17 mouse cellular contexts compared by ENCODE assay signal in the genomic region with DNA sequence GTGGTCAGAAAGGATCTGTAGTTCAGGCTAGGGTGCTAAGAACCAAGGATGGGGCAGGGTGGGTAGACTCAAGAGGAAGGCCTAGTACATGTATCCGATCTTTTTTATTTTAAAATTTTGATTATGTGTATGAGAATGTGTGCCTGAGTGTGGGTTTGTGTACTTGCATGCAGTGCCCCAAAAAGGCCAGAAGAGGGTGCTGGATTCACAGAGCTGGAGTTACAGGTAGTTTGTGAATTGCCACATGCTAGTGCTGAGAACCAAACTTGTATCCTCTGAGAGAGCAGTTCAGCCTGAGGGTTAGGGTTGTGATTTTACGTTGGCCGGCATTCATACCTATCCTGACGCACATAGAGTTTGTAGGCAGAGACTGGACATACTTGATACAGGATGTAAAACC. TPM values are rescaled to one million over a fixed set of nuclear protein-coding genes. Genes with fewer than 3 reads are reported as not detected.
DNase-seq lines count a peak whose midpoint lies in the region; ATAC-seq and TF ChIP-seq lines count a peak whose summit lies in the region.
"Had no signal": no experiment of that assay in that cellular context is flagged by ENCODE, and none has a peak within 500 bp of the region (broad histone marks: within the 10 kb centered on the region; RNA-seq: fewer than 3 reads in every experiment).

No protein-coding gene starts in this region.

- no peaks in the 10 kb centered on the region for H3K9me3 ChIP-seq in lung, embryonic 14.5 days (ENCODE audit: low read depth, low read length)
- H3K9me3 ChIP-seq: embryonic facial prominence, embryonic 10.5 days; forebrain, embryonic 12.5 days; limb, embryonic 12.5 days had no signal

- ATAC-seq in lung, embryonic 14.5 days (ENCODE audit: insufficient read depth), result no peak

- H3K79me3 ChIP-seq in C2C12 (ENCODE audit: low read depth), result no peaks in the 10 kb centered on the region

- no peaks in the 10 kb centered on the region for H3K36me3 ChIP-seq in lung, embryonic 14.5 days (ENCODE audit: insufficient read depth)
- H3K36me3 ChIP-seq in C2C12 (ENCODE audit: control insufficient read depth, insufficient read depth), result no peaks in the 10 kb centered on the region
- H3K36me3 ChIP-seq: embryonic facial prominence, embryonic 10.5 days; forebrain, embryonic 12.5 days; limb, embryonic 12.5 days had no signal

- no peak for DNase-seq in gastrocnemius, adult 2 months
- no peak for DNase-seq in gastrocnemius, postnatal 36 days
- no peak for DNase-seq in lung, embryonic 14.5 days
- DNase-seq in lung, postnatal 4 days, result no peak
- no peak for DNase-seq in adrenal gland, postnatal 36 days
- DNase-seq in heart, postnatal 25 days (ENCODE audit: low spot score), result no peak
- DNase-seq: cerebellum, adult 11-12 months; gastrocnemius, postnatal 25 days; kidney, adult 9 months; retina, postnatal 1 day had no signal

- peak; percentile 58 for TF ChIP-seq CTCF in gastrocnemius, adult 2 months (IDR thresholded peaks at IDR 0.05)
- peak; percentile 53 for TF ChIP-seq CTCF in lung, embryonic 14.5 days (IDR thresholded peaks at IDR 0.05; ENCODE audit: low read depth)
- TF ChIP-seq CTCF in C2C12 (IDR thresholded peaks at IDR 0.05; ENCODE audit: control insufficient read depth, insufficient read depth, insufficient read length), result peak; percentile 3
- peak; percentile 22; the same call in 1 of the 2 replicates for TF ChIP-seq CTCF in cortical plate, adult 2 months (IDR thresholded peaks at IDR 0.05; ENCODE audit: extremely low read depth, insufficient read depth, low read length)

- H3K27me3 ChIP-seq in lung, embryonic 14.5 days (ENCODE audit: insufficient read depth, low read length), result no peaks in the 10 kb centered on the region
- H3K27me3 ChIP-seq in C2C12 (ENCODE audit: control insufficient read depth, insufficient read depth, insufficient read length), result no peaks in the 10 kb centered on the region

- no peak overlapping the region for H3K4me2 ChIP-seq in lung, embryonic 14.5 days
- H3K4me2 ChIP-seq: forebrain, embryonic 12.5 days; limb, embryonic 12.5 days had no signal

- TF ChIP-seq POLR2A in cortical plate, adult 2 months (IDR thresholded peaks at IDR 0.05; ENCODE audit: extremely low read depth, insufficient read depth, low read length), result no peak

- H3ac ChIP-seq in C2C12 (ENCODE audit: control insufficient read depth, insufficient read length, low read depth), result no peak overlapping the region

- H3K79me2 ChIP-seq in C2C12 (ENCODE audit: control insufficient read depth, insufficient read depth), result no peaks in the 10 kb centered on the region

- H3K9ac ChIP-seq in lung, embryonic 14.5 days, result no peak overlapping the region
- H3K9ac ChIP-seq: forebrain, embryonic 12.5 days; limb, embryonic 12.5 days had no signal

- no peak overlapping the region for H3K4me3 ChIP-seq in gastrocnemius, adult 2 months
- no peak overlapping the region for H3K4me3 ChIP-seq in lung, embryonic 14.5 days (ENCODE audit: low read depth, low read length)
- H3K4me3 ChIP-seq in C2C12 (ENCODE audit: insufficient read depth, poor library complexity, severe bottlenecking), result no peak overlapping the region
- H3K4me3 ChIP-seq in cortical plate, adult 2 months (ENCODE audit: insufficient read depth, low read length), result no peak overlapping the region
- H3K4me3 ChIP-seq: embryonic facial prominence, embryonic 10.5 days; forebrain, embryonic 12.5 days; limb, embryonic 12.5 days; megakaryocyte, embryonic 14.5 days had no signal

- no peak overlapping the region for H3K27ac ChIP-seq in gastrocnemius, adult 2 months
- H3K27ac ChIP-seq in lung, embryonic 14.5 days (ENCODE audit: low read depth), result no peak overlapping the region
- no peak overlapping the region for H3K27ac ChIP-seq in cortical plate, adult 2 months (ENCODE audit: insufficient read depth, low read length)
- H3K27ac ChIP-seq: embryonic facial prominence, embryonic 10.5 days; forebrain, embryonic 12.5 days; limb, embryonic 12.5 days had no signal

- H3K4me1 ChIP-seq in lung, embryonic 14.5 days (ENCODE audit: insufficient read depth), result peaks cover 17% of the 10 kb centered on the region
- H3K4me1 ChIP-seq in cortical plate, adult 2 months (ENCODE audit: control insufficient read depth, insufficient read depth, low read length), result no peaks in the 10 kb centered on the region

- 88% methylated on average over 4 of the region's 4 CpGs for WGBS in lung, embryonic 14.5 days

- intact Hi-C loops in gastrocnemius, adult 2 months (cut with DNase I), result loop anchor here (5.0 to 10.0 kb wide), 2 partner anchors 38 to 76 kb away; no protein-coding TSS in a partner anchor
- intact Hi-C loops in gastrocnemius, postnatal 36 days (cut with DNase I), result no loop called here
- intact Hi-C loops in heart, postnatal 25 days (cut with DNase I), result loop anchor here (5.0 to 10.0 kb wide), 2 partner anchors 78 to 216 kb away; no protein-coding TSS in a partner anchor

TF ChIP-seq in C2C12, 6 proteins besides CTCF, POLR2A, EP300 and RAD21:
- TF ChIP-seq MYOD1 (IDR thresholded peaks at IDR 0.05; ENCODE audit: control insufficient read depth, insufficient read length, low read depth) (no peak), USF1 (IDR thresholded peaks at IDR 0.05; ENCODE audit: low read depth) (no peak), FOSL1 (IDR thresholded peaks at IDR 0.05; ENCODE audit: insufficient read depth, low read length, poor library complexity, severe bottlenecking) (no peak), CEBPB (IDR thresholded peaks at IDR 0.05; ENCODE audit: low read depth) (no peak), MAX (IDR thresholded peaks at IDR 0.05) (no peak), MYOG (IDR thresholded peaks at IDR 0.05; ENCODE audit: control insufficient read depth, extremely low read depth, insufficient read length) (no peak)

RNA-seq across cellular contexts. Expression of a gene that starts 9.7 kb away (rescaled TPM):
- total RNA-seq in gastrocnemius, adult 2 months (2021), result 1 to 10 TPM; 3.0 to 4.3 TPM
- total RNA-seq in gastrocnemius, postnatal 36 days (2021), result 1 to 10 TPM; 3.4 to 3.5 TPM
- 24.5 and 27.8 TPM in 2 replicates for polyA plus RNA-seq in lung, embryonic 14.5 days (2014; fragmentation: Nextera tagmentation; extraction: Ambion mirVana)
- 9.9 TPM for polyA plus RNA-seq in C2C12 (2012; fragmentation: generic; extraction: Trizol)
- polyA plus RNA-seq in cortical plate, adult 2 months (2012; rRNA removed), result 10.1 and 10.3 TPM in 2 replicates
- 1 to 10 TPM; 5.6 to 7.0 TPM for total RNA-seq in adrenal gland, postnatal 36 days (2021)
- 1 to 10 TPM; 3.1 to 3.4 TPM for total RNA-seq in heart, postnatal 25 days (2021)

RNA-seq across cellular contexts. Expression of a gene that starts 40.8 kb away (rescaled TPM):
- total RNA-seq in gastrocnemius, adult 2 months (2021), result under 1 TPM in 1 of 2 experiments, not detected in 1; 0.25 TPM
- total RNA-seq in gastrocnemius, postnatal 36 days (2021), result under 1 TPM; 0.17 to 0.38 TPM
- 17.4 and 18.1 TPM in 2 replicates for polyA plus RNA-seq in lung, embryonic 14.5 days (2014; fragmentation: Nextera tagmentation; extraction: Ambion mirVana)
- polyA plus RNA-seq in C2C12 (2012; fragmentation: generic; extraction: Trizol), result not detected
- 0.06 and 0.23 TPM in 2 replicates for polyA plus RNA-seq in cortical plate, adult 2 months (2012; rRNA removed)
- total RNA-seq in adrenal gland, postnatal 36 days (2021), result 1 to 10 TPM in 1 of 2 experiments, under 1 TPM in 1; 0.56 to 1.1 TPM
- total RNA-seq in heart, postnatal 25 days (2021), result 1 to 10 TPM in 1 of 2 experiments, under 1 TPM in 1; 0.55 to 1.1 TPM
- total RNA-seq: hematopoietic stem cell, adult 5-6 weeks had no signal

Comparison
In these comparisons a context has a peak if more than half of its experiments do, and no peak if none do; other contexts are left out.
1. CTCF ChIP-seq: peak in every context shown above with its lines; median percentile 58 in gastrocnemius, adult 2 months; 53 in lung, embryonic 14.5 days; 22 in cortical plate, adult 2 months; 3 in C2C12.